In the genomic region with DNA sequence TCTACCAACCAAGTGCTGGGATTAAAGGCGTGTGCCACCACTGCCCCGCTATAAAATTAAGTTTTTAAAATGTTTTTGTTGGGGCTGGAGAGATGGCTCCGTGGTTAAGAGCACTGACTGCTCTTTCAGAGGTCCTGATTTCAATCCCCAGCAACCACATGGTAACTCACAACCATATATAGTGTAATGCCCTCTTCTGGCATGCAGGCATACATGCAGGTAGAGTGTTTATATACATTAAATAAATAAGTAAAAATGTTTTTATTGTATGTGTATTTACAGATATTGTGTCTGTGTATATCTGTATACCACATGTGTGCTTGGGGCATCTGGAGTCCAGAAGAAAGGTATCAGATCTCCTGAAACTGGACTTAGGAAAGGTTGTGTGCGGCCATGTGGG, we compare ENCODE assay signal across 23 mouse cellular contexts. TPM values are rescaled to one million over a fixed set of nuclear protein-coding genes. Genes with fewer than 3 reads are reported as not detected.
DNase-seq lines count a peak whose midpoint lies in the region; ATAC-seq and TF ChIP-seq lines count a peak whose summit lies in the region.
"Had no signal": no experiment of that assay in that cellular context is flagged by ENCODE, and none has a peak within 500 bp of the region (broad histone marks: within the 10 kb centered on the region; RNA-seq: fewer than 3 reads in every experiment).

No protein-coding gene starts in this region.

- H3K9me3 ChIP-seq in lung, embryonic 14.5 days (ENCODE audit: low read depth, low read length): no peaks in the 10 kb centered on the region
- no peaks in the 10 kb centered on the region for H3K9me3 ChIP-seq in midbrain, postnatal 0 days (ENCODE audit: low read length)
- H3K9me3 ChIP-seq in midbrain, embryonic 15.5 days: no peaks in the 10 kb centered on the region
- H3K9me3 ChIP-seq: embryonic facial prominence, embryonic 13.5 days; forebrain, embryonic 13.5 days; heart, embryonic 12.5 days; hindbrain, embryonic 10.5 days; hindbrain, embryonic 15.5 days had no signal

- no peak overlapping the region for H3K27ac ChIP-seq in lung, embryonic 14.5 days (ENCODE audit: low read depth)
- no peak overlapping the region for H3K27ac ChIP-seq in midbrain, postnatal 0 days (ENCODE audit: low read depth, low read length)
- no peak overlapping the region for H3K27ac ChIP-seq in midbrain, embryonic 15.5 days
- H3K27ac ChIP-seq in olfactory bulb, adult 2 months (ENCODE audit: insufficient read depth, low read depth, low read length): peak overlapping the region; percentile 53; the same call in 1 of the 2 replicates
- H3K27ac ChIP-seq: embryonic facial prominence, embryonic 13.5 days; forebrain, embryonic 13.5 days; heart, adult 2 months; hindbrain, embryonic 10.5 days; hindbrain, embryonic 15.5 days had no signal

- no peak for DNase-seq in lung, embryonic 14.5 days
- no peak for DNase-seq in lung, adult 2 months
- no peak for DNase-seq in midbrain, postnatal 0 days (ENCODE audit: low spot score)
- no peak for DNase-seq in ovary, postnatal 10 days (ENCODE audit: low spot score)
- DNase-seq: B cell, adult 2 months; cerebellum, adult 11-12 months; cerebellum, adult 9-10 months; cerebellum, postnatal 25 days; forebrain, postnatal 0 days; gastrocnemius, postnatal 14 days; heart, adult 2 months had no signal

- no peaks in the 10 kb centered on the region for H3K4me1 ChIP-seq in lung, embryonic 14.5 days (ENCODE audit: insufficient read depth)
- peaks cover 7% of the 10 kb centered on the region for H3K4me1 ChIP-seq in lung, adult 2 months (ENCODE audit: control insufficient read depth, insufficient read depth, low read length)
- 0 out of 2 replicates have a peak, but pooled peaks cover 5% of the 10 kb centered on the region for H3K4me1 ChIP-seq in midbrain, postnatal 0 days (ENCODE audit: insufficient read depth, low read length)
- H3K4me1 ChIP-seq in midbrain, embryonic 15.5 days: peaks cover 9% of the 10 kb centered on the region
- peaks cover 7% of the 10 kb centered on the region for H3K4me1 ChIP-seq in olfactory bulb, adult 2 months (ENCODE audit: control insufficient read depth, insufficient read depth, low read length)

- no peak overlapping the region for H3K4me3 ChIP-seq in lung, embryonic 14.5 days (ENCODE audit: low read depth, low read length)
- H3K4me3 ChIP-seq in lung, adult 2 months (replicated peaks; ENCODE audit: extremely low read depth, low read depth, low read length): no peak overlapping the region
- no peak overlapping the region for H3K4me3 ChIP-seq in midbrain, postnatal 0 days (ENCODE audit: low read depth, low read length)
- H3K4me3 ChIP-seq in midbrain, embryonic 15.5 days: no peak overlapping the region
- no peak overlapping the region for H3K4me3 ChIP-seq in olfactory bulb, adult 2 months (ENCODE audit: insufficient read depth, low read depth, low read length)
- H3K4me3 ChIP-seq: embryonic facial prominence, embryonic 13.5 days; forebrain, embryonic 13.5 days; heart, adult 2 months; heart, embryonic 12.5 days; hindbrain, embryonic 10.5 days; hindbrain, embryonic 15.5 days had no signal

- TF ChIP-seq POLR2A in lung, adult 2 months (IDR thresholded peaks at IDR 0.05; ENCODE audit: borderline replicate concordance, extremely low read depth, low read depth, low read length): no peak
- TF ChIP-seq POLR2A in olfactory bulb, adult 2 months (IDR thresholded peaks at IDR 0.05; ENCODE audit: insufficient read depth, low read depth, low read length): no peak

- H3K4me2 ChIP-seq in lung, embryonic 14.5 days: no peak overlapping the region
- H3K4me2 ChIP-seq in midbrain, postnatal 0 days (ENCODE audit: low read depth, low read length, poor library complexity, severe bottlenecking): no peak overlapping the region
- no peak overlapping the region for H3K4me2 ChIP-seq in midbrain, embryonic 15.5 days
- H3K4me2 ChIP-seq: embryonic facial prominence, embryonic 13.5 days; forebrain, embryonic 13.5 days; heart, embryonic 12.5 days; hindbrain, embryonic 15.5 days had no signal

- 61% methylated on average over 4 of the region's 4 CpGs for WGBS in lung, embryonic 14.5 days
- 68% methylated on average over 4 of the region's 4 CpGs for WGBS in lung, adult 2 months
- WGBS in midbrain, postnatal 0 days: 64% methylated on average over 4 of the region's 4 CpGs
- 57% methylated on average over 4 of the region's 4 CpGs for WGBS in midbrain, embryonic 15.5 days
- 67% methylated on average over 4 of the region's 4 CpGs for WGBS in olfactory bulb, adult 2 months

- H3K9ac ChIP-seq in lung, embryonic 14.5 days: no peak overlapping the region
- H3K9ac ChIP-seq in midbrain, postnatal 0 days (replicated peaks; ENCODE audit: low read length, poor library complexity, severe bottlenecking): no peak overlapping the region
- H3K9ac ChIP-seq in midbrain, embryonic 15.5 days: no peak overlapping the region
- H3K9ac ChIP-seq: embryonic facial prominence, embryonic 13.5 days; forebrain, embryonic 13.5 days; forebrain, postnatal 0 days; heart, embryonic 12.5 days; hindbrain, embryonic 15.5 days had no signal

- no peaks in the 10 kb centered on the region for H3K36me3 ChIP-seq in lung, embryonic 14.5 days (ENCODE audit: insufficient read depth)
- H3K36me3 ChIP-seq in midbrain, postnatal 0 days (ENCODE audit: insufficient read depth, low read length): no peaks in the 10 kb centered on the region
- no peaks in the 10 kb centered on the region for H3K36me3 ChIP-seq in midbrain, embryonic 15.5 days (replicated peaks)
- H3K36me3 ChIP-seq: embryonic facial prominence, embryonic 13.5 days; heart, embryonic 12.5 days; hindbrain, embryonic 10.5 days; hindbrain, embryonic 15.5 days had no signal

- peak; percentile 13; the same call in 1 of the 2 replicates for TF ChIP-seq CTCF in lung, embryonic 14.5 days (IDR thresholded peaks at IDR 0.05; ENCODE audit: low read depth)
- no peak for TF ChIP-seq CTCF in lung, adult 2 months (IDR thresholded peaks at IDR 0.05; ENCODE audit: insufficient read depth, low read length)
- peak; percentile 24 for TF ChIP-seq CTCF in midbrain, postnatal 0 days (IDR thresholded peaks at IDR 0.05)
- no peak for TF ChIP-seq CTCF in olfactory bulb, adult 2 months (IDR thresholded peaks at IDR 0.05; ENCODE audit: insufficient read depth, low read depth, low read length)

- no peak for ATAC-seq in lung, embryonic 14.5 days (ENCODE audit: insufficient read depth)
- no peak for ATAC-seq in midbrain, postnatal 0 days (ENCODE audit: low FRiP score)
- ATAC-seq in midbrain, embryonic 15.5 days (replicated peaks): no peak
- ATAC-seq: activated CD4-positive, CD25-positive, alpha-beta regulatory T cell, adult 4 months; CD4-positive, CD25-positive, alpha-beta regulatory T cell, adult 4 months; forebrain, embryonic 13.5 days; forebrain, postnatal 0 days; Patski had no signal

- H3K27me3 ChIP-seq in lung, embryonic 14.5 days (ENCODE audit: insufficient read depth, low read length): no peaks in the 10 kb centered on the region
- 0 out of 2 replicates have a peak, but pooled peaks cover 2% of the 10 kb centered on the region for H3K27me3 ChIP-seq in midbrain, postnatal 0 days (ENCODE audit: insufficient read depth, low read length)
- H3K27me3 ChIP-seq in midbrain, embryonic 15.5 days (replicated peaks): 0 out of 2 replicates have a peak, but pooled peaks cover 2% of the 10 kb centered on the region
- H3K27me3 ChIP-seq: embryonic facial prominence, embryonic 13.5 days; heart, embryonic 12.5 days; Patski had no signal

RNA-seq across cellular contexts. Expression of gene Phf13, which starts 5.3 kb away (rescaled TPM):
- polyA plus RNA-seq in lung, embryonic 14.5 days (2014; fragmentation: Nextera tagmentation; extraction: Ambion mirVana): 28.4 and 32.3 TPM in 2 replicates
- 8.9 TPM in 2 replicates for polyA plus RNA-seq in lung, adult 2 months (2012; rRNA removed)
- total RNA-seq in midbrain, postnatal 0 days (2014; rRNA removed): 17.2 and 18.3 TPM in 2 replicates
- polyA plus RNA-seq in midbrain, postnatal 0 days (2015; fragmentation: Nextera tagmentation; extraction: Ambion mirVana): 16.6 and 17.1 TPM in 2 replicates
- polyA plus RNA-seq in midbrain, embryonic 15.5 days (2015; fragmentation: Nextera tagmentation; extraction: Ambion mirVana): 22.5 and 22.7 TPM in 2 replicates
- polyA plus RNA-seq in olfactory bulb, adult 2 months (2012; ENCODE audit: insufficient read depth, insufficient read length, low replicate concordance, missing spikeins): not detected in 2 replicates

RNA-seq across cellular contexts. Expression of gene Klhl21, which starts 7.3 kb away (rescaled TPM):
- 10.3 and 10.6 TPM in 2 replicates for polyA plus RNA-seq in lung, embryonic 14.5 days (2014; fragmentation: Nextera tagmentation; extraction: Ambion mirVana)
- polyA plus RNA-seq in lung, adult 2 months (2012; rRNA removed): 43.6 and 48.6 TPM in 2 replicates
- 9.0 and 13.2 TPM in 2 replicates for total RNA-seq in midbrain, postnatal 0 days (2014; rRNA removed)
- 3.5 and 4.1 TPM in 2 replicates for polyA plus RNA-seq in midbrain, postnatal 0 days (2015; fragmentation: Nextera tagmentation; extraction: Ambion mirVana)
- 3.6 and 4.0 TPM in 2 replicates for polyA plus RNA-seq in midbrain, embryonic 15.5 days (2015; fragmentation: Nextera tagmentation; extraction: Ambion mirVana)
- not detected in 2 replicates for polyA plus RNA-seq in olfactory bulb, adult 2 months (2012; ENCODE audit: insufficient read depth, insufficient read length, low replicate concordance, missing spikeins)

RNA-seq across cellular contexts. Expression of gene Thap3, which starts 12.5 kb away (rescaled TPM):
- polyA plus RNA-seq in lung, embryonic 14.5 days (2014; fragmentation: Nextera tagmentation; extraction: Ambion mirVana): 27.2 and 31.2 TPM in 2 replicates
- polyA plus RNA-seq in lung, adult 2 months (2012; rRNA removed): 64.2 and 72.5 TPM in 2 replicates
- 13.8 and 21.1 TPM in 2 replicates for total RNA-seq in midbrain, postnatal 0 days (2014; rRNA removed)
- polyA plus RNA-seq in midbrain, postnatal 0 days (2015; fragmentation: Nextera tagmentation; extraction: Ambion mirVana): 42.7 and 45.7 TPM in 2 replicates
- 38.3 and 39.5 TPM in 2 replicates for polyA plus RNA-seq in midbrain, embryonic 15.5 days (2015; fragmentation: Nextera tagmentation; extraction: Ambion mirVana)
- polyA plus RNA-seq in olfactory bulb, adult 2 months (2012; ENCODE audit: insufficient read depth, insufficient read length, low replicate concordance, missing spikeins): not detected in 2 replicates

RNA-seq across cellular contexts. Expression of gene Zbtb48, which starts 26.1 kb away (rescaled TPM):
- 22.7 and 26.8 TPM in 2 replicates for polyA plus RNA-seq in lung, embryonic 14.5 days (2014; fragmentation: Nextera tagmentation; extraction: Ambion mirVana)
- 15.9 and 21.6 TPM in 2 replicates for polyA plus RNA-seq in lung, adult 2 months (2012; rRNA removed)
- 7.8 and 8.9 TPM in 2 replicates for total RNA-seq in midbrain, postnatal 0 days (2014; rRNA removed)
- 17.0 and 20.6 TPM in 2 replicates for polyA plus RNA-seq in midbrain, postnatal 0 days (2015; fragmentation: Nextera tagmentation; extraction: Ambion mirVana)
- polyA plus RNA-seq in midbrain, embryonic 15.5 days (2015; fragmentation: Nextera tagmentation; extraction: Ambion mirVana): 22.1 and 23.9 TPM in 2 replicates
- polyA plus RNA-seq in olfactory bulb, adult 2 months (2012; ENCODE audit: insufficient read depth, insufficient read length, low replicate concordance, missing spikeins): not detected in 2 replicates

RNA-seq across cellular contexts. Expression of gene Tas1r1, which starts 37.0 kb away (rescaled TPM):
- 0.23 and 0.30 TPM in 2 replicates for polyA plus RNA-seq in lung, embryonic 14.5 days (2014; fragmentation: Nextera tagmentation; extraction: Ambion mirVana)
- 0.08 TPM in 1 of 2 replicates, not detected in the other for polyA plus RNA-seq in lung, adult 2 months (2012; rRNA removed)
- 0.11 and 1.5 TPM in 2 replicates for total RNA-seq in midbrain, postnatal 0 days (2014; rRNA removed)
- 1.6 TPM in 2 replicates for polyA plus RNA-seq in midbrain, postnatal 0 days (2015; fragmentation: Nextera tagmentation; extraction: Ambion mirVana)
- 1.5 and 1.6 TPM in 2 replicates for polyA plus RNA-seq in midbrain, embryonic 15.5 days (2015; fragmentation: Nextera tagmentation; extraction: Ambion mirVana)
- not detected in 2 replicates for polyA plus RNA-seq in olfactory bulb, adult 2 months (2012; ENCODE audit: insufficient read depth, insufficient read length, low replicate concordance, missing spikeins)
- total RNA-seq: adrenal gland, adult 18-20 months; adrenal gland, postnatal 14 days had no signal
- polyA plus RNA-seq: activated CD4-positive, CD25-positive, alpha-beta regulatory T cell, adult 4 months; CD4-positive, CD25-positive, alpha-beta regulatory T cell, adult 4 months had no signal

Comparison
In these comparisons a context has a peak if more than half of its experiments do, and no peak if none do; other contexts are left out.
1. CTCF ChIP-seq: peak in lung, embryonic 14.5 days (single experiment) and midbrain, postnatal 0 days (single experiment); none in lung, adult 2 months (single experiment) and olfactory bulb, adult 2 months (single experiment).
2. RNA of gene Thap3, which starts 12.5 kb away (polyA plus RNA-seq): 64.2 to 72.5 TPM in lung, adult 2 months, 42.7 to 45.7 TPM in midbrain, postnatal 0 days, 38.3 to 39.5 TPM in midbrain, embryonic 15.5 days and 27.2 to 31.2 TPM in lung, embryonic 14.5 days; not detected in olfactory bulb, adult 2 months; every median in the first group is over 10 times any median in the second.